Mouse (Mus musculus) mouse embryonic stem cell (cell line): ENCODE data around the gene Map3k7.

Experiments used
- in situ Hi-C, 2 experiments: fragments of 300-500 bp; cut with MboI; formaldehyde crosslinking; loops; 1 replicate in 1 of 2; 3 replicates in 1 of 2; pipeline ENCODE4 v1.14.3; 2019 to 2020; ENCODE audit warnings: low sequenced_read_pairs in 2 of 2, low pct_unique_long_range_greater_than_20kb in 1 of 2, mixed read lengths in 1 of 2; ENCODE audit not compliant: unreplicated experiment in 1 of 2

Gene Map3k7

GRCm38 (mm10) chr4:32045234-32045633 is 81.3 kb downstream of the Map3k7 start:
- in situ Hi-C loops = no loop called here

DNA sequence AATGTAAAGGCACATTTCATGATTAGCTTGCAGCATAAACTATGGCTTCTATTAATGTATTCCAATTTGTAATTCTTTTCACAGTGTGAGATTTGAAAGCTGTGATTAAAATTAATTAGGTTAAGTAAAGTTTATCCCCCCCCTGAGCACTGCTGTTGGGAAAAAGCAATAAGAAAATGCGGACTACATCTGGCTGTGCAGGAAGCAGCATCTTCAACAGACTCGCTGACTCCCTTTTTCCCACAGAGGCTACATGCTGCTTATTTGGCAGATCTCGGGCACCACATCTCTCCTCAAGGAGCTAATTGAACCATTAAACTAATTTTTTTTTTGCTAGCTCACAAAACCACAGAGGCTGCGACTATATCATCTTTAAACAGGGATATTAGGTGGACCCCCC is 85.9 kb downstream of the Map3k7 start:
- in situ Hi-C loops = loop anchor here (10.0 to 25.0 kb wide), 2 partner anchors 487 to 515 kb away; no protein-coding TSS in a partner anchor

GRCm38 (mm10) chr4:32053171-32053570 is 89.3 kb downstream of the Map3k7 start:
- in situ Hi-C loops = loop anchor here (10.0 to 25.0 kb wide), 2 partner anchors 484 to 512 kb away; no protein-coding TSS in a partner anchor

DNA sequence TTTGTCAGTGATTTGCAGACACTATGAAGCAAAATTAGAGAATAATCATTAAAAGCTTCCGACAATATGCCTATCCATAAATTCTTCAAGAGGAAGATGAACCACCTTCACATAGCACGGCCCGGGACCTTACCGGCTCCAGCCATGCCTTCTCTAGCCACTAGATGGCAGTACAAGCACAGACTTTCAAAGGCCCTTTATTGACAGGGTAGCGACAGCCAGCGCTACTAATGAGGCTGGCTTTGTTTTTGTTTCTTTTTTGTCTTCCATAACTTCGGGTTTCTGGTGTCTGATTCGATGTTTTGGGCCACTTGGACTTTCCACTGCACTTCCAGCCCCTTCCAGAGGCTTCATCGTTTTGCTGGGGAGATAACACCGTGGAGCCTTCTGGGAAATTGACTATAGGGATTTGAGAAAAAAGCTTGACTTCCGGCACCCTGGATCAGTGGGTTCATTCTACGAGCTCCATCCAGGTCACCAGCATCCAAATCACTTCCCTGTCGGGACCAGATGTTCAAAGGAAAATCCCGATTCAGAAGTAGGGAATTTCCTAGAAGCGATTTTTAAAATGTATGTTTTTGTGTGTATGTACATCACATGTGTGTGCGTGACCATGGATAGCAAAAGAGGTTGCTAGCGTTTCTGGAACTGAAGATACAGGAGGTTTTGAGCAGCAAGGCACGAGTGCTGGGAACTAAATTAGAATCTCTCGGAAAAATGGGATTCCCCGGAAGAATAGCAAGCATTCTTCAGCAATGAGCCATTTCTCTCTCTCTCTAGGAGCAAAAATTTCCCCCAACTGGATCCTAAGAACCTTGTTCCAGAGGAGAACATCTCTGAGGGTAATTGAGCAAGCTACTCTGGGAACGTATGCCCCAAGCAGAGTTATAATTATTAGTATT is 91.5 kb downstream of the Map3k7 start:
- in situ Hi-C loops = loop anchor here (10.0 to 25.0 kb wide), 2 partner anchors 482 to 509 kb away; no protein-coding TSS in a partner anchor

GRCm38 (mm10) chr4:32056441-32056840 is 92.5 kb downstream of the Map3k7 start:
- in situ Hi-C loops = loop anchor here (10.0 to 25.0 kb wide), 2 partner anchors 481 to 508 kb away; no protein-coding TSS in a partner anchor

DNA sequence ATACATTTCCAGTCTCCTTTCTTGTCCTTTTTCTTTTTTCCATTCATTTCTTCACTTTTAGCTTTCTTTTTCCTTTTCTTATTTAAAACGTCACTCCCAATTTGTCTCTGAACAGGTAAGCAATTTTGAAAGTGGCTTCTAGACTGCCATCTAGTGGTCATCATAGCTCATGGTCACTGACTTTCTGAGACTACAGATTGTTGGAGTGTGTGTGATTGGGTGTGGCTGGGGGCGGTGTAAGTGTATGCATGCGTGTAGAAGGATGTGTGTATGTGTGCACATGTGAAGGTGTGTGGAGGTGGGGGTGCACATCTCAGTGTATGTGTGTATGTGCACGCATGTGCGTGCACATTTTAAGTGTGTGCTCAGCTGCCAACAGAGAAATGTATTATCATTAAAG is 93.2 kb downstream of the Map3k7 start:
- in situ Hi-C loops = loop anchor here (10.0 to 25.0 kb wide), 2 partner anchors 480 to 508 kb away; no protein-coding TSS in a partner anchor

DNA sequence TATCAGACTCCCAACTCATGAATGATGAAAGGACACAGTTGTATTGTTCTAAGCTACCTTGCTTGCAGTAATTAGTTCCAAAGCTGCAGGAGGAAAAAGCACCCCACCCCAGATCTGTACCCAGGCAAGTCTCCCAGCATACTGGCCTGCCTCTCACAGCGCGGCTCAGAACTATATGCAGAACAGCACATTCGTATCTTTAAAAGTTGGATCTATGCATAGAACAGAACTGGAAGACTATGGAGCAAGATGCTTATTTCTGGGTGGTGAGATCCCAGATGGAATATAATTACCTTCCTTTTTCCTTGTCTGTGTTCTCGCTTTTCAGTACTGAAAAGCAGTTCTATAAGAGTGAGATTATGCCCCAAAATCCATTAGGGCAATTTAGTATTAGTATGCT is 96.8 kb downstream of the Map3k7 start:
- in situ Hi-C loops = loop anchor here in 1 of 2 experiments (25.0 kb wide), 1 partner anchor 477 kb away; no protein-coding TSS in a partner anchor

DNA sequence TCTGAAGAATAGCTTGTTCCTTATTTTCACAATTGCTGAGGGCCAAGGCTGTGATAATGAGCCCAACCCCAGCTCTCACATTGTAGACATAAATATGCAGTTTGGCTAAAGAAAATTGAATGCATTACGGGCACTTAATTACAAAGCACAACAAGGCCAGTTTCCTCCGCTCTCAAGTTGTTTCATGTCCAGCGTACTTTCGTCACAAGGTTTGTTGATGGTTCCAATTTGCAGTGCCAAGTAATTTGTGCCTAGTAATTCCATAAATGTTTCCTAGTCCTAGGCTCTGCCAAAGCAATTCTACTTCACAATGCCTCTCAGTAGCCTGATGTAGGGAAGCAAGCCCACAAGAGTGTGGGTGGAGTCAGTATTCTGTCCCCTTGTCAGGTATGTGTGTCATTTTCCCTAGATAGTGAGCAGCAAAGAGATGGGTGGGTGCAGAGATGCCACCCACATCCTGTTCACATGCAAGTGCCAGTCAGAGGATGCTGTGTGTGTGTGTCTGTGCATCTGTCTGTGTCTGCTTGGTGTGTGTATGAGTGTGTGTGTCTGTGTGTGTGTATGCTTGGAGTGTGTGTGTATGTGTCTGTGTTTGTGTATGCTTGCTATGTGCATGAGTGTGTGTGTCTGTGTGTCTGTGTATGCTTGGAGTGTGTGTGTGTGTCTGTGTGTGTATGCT is 98.6 kb downstream of the Map3k7 start:
- in situ Hi-C loops = loop anchor here in 1 of 2 experiments (25.0 kb wide), 1 partner anchor 475 kb away; no protein-coding TSS in a partner anchor

DNA sequence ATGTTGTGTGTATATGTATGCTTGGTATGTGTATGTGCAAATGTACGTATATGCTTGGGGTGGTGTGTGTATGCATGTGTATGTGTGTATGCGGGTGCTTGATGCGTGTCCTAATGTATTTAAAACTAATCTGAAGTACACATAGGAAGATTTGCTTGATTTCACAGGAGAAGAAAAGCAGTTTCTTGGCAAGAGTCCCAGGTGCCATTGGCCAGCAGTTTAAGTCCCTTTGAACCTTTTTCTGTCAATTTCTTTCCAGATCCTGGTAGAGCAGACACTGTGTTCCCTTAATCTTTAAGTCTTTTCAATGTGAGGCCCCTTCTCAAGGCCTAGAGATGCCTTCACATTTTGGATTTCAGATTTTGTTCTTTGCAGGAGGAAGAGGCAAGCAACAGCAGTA is 99.4 kb downstream of the Map3k7 start:
- in situ Hi-C loops = loop anchor here in 1 of 2 experiments (25.0 kb wide), 1 partner anchor 474 kb away; no protein-coding TSS in a partner anchor
